Comparison of ENCODE assay signal across 13 mouse cellular contexts in the genomic region with DNA sequence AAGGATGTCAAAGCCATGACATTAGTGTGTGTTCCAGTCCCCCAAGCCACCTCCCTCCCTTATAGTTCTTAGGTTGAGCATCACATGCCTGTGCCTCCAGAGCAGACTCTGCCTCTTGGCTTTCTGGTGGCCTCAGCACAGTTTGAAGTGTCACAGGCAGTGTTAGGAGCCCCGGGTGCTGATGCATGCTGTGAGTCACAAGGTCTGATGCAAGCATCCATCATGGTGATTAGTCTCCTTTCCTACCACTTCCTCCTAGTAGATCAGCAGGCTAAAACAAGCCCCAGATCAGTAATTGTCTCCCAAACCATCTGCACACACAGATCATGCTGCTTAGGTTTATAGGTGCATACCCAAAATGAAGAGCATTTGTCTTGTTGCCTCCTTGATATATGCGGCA. TPM values are rescaled to one million over a fixed set of nuclear protein-coding genes. Genes with fewer than 3 reads are reported as not detected.
DNase-seq lines count a peak whose midpoint lies in the region; ATAC-seq and TF ChIP-seq lines count a peak whose summit lies in the region.
"Had no signal": no experiment of that assay in that cellular context is flagged by ENCODE, and none has a peak within 500 bp of the region (broad histone marks: within the 10 kb centered on the region; RNA-seq: fewer than 3 reads in every experiment).

No protein-coding gene starts in this region.

- H3K27me3 ChIP-seq in C2C12 (ENCODE audit: control insufficient read depth, insufficient read depth, insufficient read length): no peaks in the 10 kb centered on the region
- H3K27me3 ChIP-seq in hindbrain, postnatal 0 days (ENCODE audit: insufficient read depth, low read length): no peaks in the 10 kb centered on the region
- H3K27me3 ChIP-seq: heart, embryonic 15.5 days; neural tube, embryonic 13.5 days had no signal

- H3K36me3 ChIP-seq in C2C12 (ENCODE audit: control insufficient read depth, insufficient read depth): no peaks in the 10 kb centered on the region
- H3K36me3 ChIP-seq in hindbrain, postnatal 0 days (ENCODE audit: insufficient read depth, low read length): no peaks in the 10 kb centered on the region
- H3K36me3 ChIP-seq: heart, embryonic 15.5 days; neural tube, embryonic 13.5 days had no signal

- no peak overlapping the region for H3K4me3 ChIP-seq in C2C12 (ENCODE audit: insufficient read depth, poor library complexity, severe bottlenecking)
- peak overlapping the region; percentile 11; the same call in 1 of the 2 replicates for H3K4me3 ChIP-seq in bone marrow macrophage, adult 2 months (ENCODE audit: insufficient read depth, low read length)
- H3K4me3 ChIP-seq in hindbrain, postnatal 0 days (ENCODE audit: low read length): no peak overlapping the region
- H3K4me3 ChIP-seq: gastrocnemius, adult 2 months; heart, embryonic 15.5 days; neural tube, embryonic 13.5 days had no signal

- peak; percentile 90 for ATAC-seq in megakaryocyte, adult 5-6 weeks (ENCODE audit: poor library complexity, severe bottlenecking)
- ATAC-seq in hindbrain, postnatal 0 days: no peak
- ATAC-seq in megakaryocyte-erythroid progenitor cell, adult 5-6 weeks (replicated peaks; ENCODE audit: low FRiP score, low TSS enrichment, poor library complexity, severe bottlenecking): no peak
- ATAC-seq: inflammation-experienced regulatory T-cells, adult 6 months had no signal

- no peaks in the 10 kb centered on the region for H3K79me3 ChIP-seq in C2C12 (ENCODE audit: low read depth)

- DNase-seq in MN1 (ENCODE audit: low spot score): peak; percentile 51
- DNase-seq in cerebellum, postnatal 10 days: no peak
- DNase-seq in hindbrain, postnatal 0 days (ENCODE audit: low spot score): no peak
- DNase-seq: gastrocnemius, adult 2 months; kidney, postnatal 10 days; right cerebral cortex, postnatal 25 days had no signal

- no peak overlapping the region for H3K4me2 ChIP-seq in hindbrain, postnatal 0 days (ENCODE audit: low read depth, low read length)
- H3K4me2 ChIP-seq: heart, embryonic 15.5 days; neural tube, embryonic 13.5 days had no signal

- no peaks in the 10 kb centered on the region for H3K79me2 ChIP-seq in C2C12 (ENCODE audit: control insufficient read depth, insufficient read depth)

- 44% methylated on average over 2 of the region's 2 CpGs for WGBS in hindbrain, postnatal 0 days

- TF ChIP-seq POLR2A in bone marrow macrophage, adult 2 months (IDR thresholded peaks at IDR 0.05; ENCODE audit: borderline replicate concordance, low read depth, low read length): no peak

- H3K9me3 ChIP-seq in hindbrain, postnatal 0 days (ENCODE audit: low read length): no peaks in the 10 kb centered on the region
- H3K9me3 ChIP-seq: heart, embryonic 15.5 days; neural tube, embryonic 13.5 days had no signal

- H3K9ac ChIP-seq in hindbrain, postnatal 0 days (replicated peaks; ENCODE audit: low read length): no peak overlapping the region
- H3K9ac ChIP-seq: heart, embryonic 15.5 days; neural tube, embryonic 13.5 days had no signal

- peaks cover 59% of the 10 kb centered on the region for H3K4me1 ChIP-seq in bone marrow macrophage, adult 2 months (ENCODE audit: control insufficient read depth, insufficient read depth, low read length)
- no peaks in the 10 kb centered on the region for H3K4me1 ChIP-seq in hindbrain, postnatal 0 days (ENCODE audit: insufficient read depth, low read length)
- H3K4me1 ChIP-seq: heart, embryonic 15.5 days; neural tube, embryonic 13.5 days had no signal

- H3K27ac ChIP-seq in bone marrow macrophage, adult 2 months (ENCODE audit: insufficient read depth, low read depth, low read length): peak overlapping the region; percentile 92
- H3K27ac ChIP-seq in hindbrain, postnatal 0 days: no peak overlapping the region
- H3K27ac ChIP-seq: gastrocnemius, adult 2 months; heart, embryonic 15.5 days; neural tube, embryonic 13.5 days had no signal

- TF ChIP-seq CTCF in C2C12 (IDR thresholded peaks at IDR 0.05; ENCODE audit: control insufficient read depth, insufficient read depth, insufficient read length): no peak
- TF ChIP-seq CTCF in bone marrow macrophage, adult 2 months (IDR thresholded peaks at IDR 0.05; ENCODE audit: low read depth, low read length): no peak
- no peak for TF ChIP-seq CTCF in hindbrain, postnatal 0 days (IDR thresholded peaks at IDR 0.05; ENCODE audit: low read depth)

- no peak overlapping the region for H3ac ChIP-seq in C2C12 (ENCODE audit: control insufficient read depth, insufficient read length, low read depth)

TF ChIP-seq in C2C12, 6 proteins besides CTCF, POLR2A, EP300 and RAD21:
- TF ChIP-seq FOSL1 (IDR thresholded peaks at IDR 0.05; ENCODE audit: insufficient read depth, low read length, poor library complexity, severe bottlenecking): peak; percentile 53
- no peak for TF ChIP-seq MYOG (IDR thresholded peaks at IDR 0.05; ENCODE audit: control insufficient read depth, extremely low read depth, insufficient read length)
- TF ChIP-seq MAX (IDR thresholded peaks at IDR 0.05): peak; percentile 72
- TF ChIP-seq MYOD1 (IDR thresholded peaks at IDR 0.05; ENCODE audit: control insufficient read depth, insufficient read length, low read depth): no peak
- peak; percentile 91 for TF ChIP-seq CEBPB (IDR thresholded peaks at IDR 0.05; ENCODE audit: low read depth)
- peak; percentile 35 for TF ChIP-seq USF1 (IDR thresholded peaks at IDR 0.05; ENCODE audit: low read depth)

RNA-seq across cellular contexts. Expression of gene Chst14, which starts 35.2 kb away (rescaled TPM):
- 21.3 TPM for polyA plus RNA-seq in C2C12 (2012; fragmentation: generic; extraction: Trizol)
- polyA plus RNA-seq in bone marrow macrophage, adult 2 months (2012; ENCODE audit: insufficient read depth, insufficient read length, missing spikeins): 20.4 and 21.3 TPM in 2 replicates
- total RNA-seq in megakaryocyte, adult 5-6 weeks (2015): 4.6 and 5.3 TPM in 2 replicates
- total RNA-seq in megakaryocyte, adult 5-6 weeks (2017): 1.4 and 3.5 TPM in 2 replicates
- total RNA-seq in hindbrain, postnatal 0 days (2014; rRNA removed): 6.2 and 8.5 TPM in 2 replicates
- 4.7 and 4.9 TPM in 2 replicates for polyA plus RNA-seq in hindbrain, postnatal 0 days (2015; fragmentation: Nextera tagmentation; extraction: Ambion mirVana)
- total RNA-seq in megakaryocyte-erythroid progenitor cell, adult 5-6 weeks (2014; fragmentation: Nextera tagmentation): 2.2 and 3.6 TPM in 2 replicates
- 1.1 and 1.7 TPM in 2 replicates for total RNA-seq in megakaryocyte-erythroid progenitor cell, adult 5-6 weeks (2017)
